Mouse (Mus musculus) hindbrain, embryonic 11.5 days (tissue): Measurements from ENCODE around the gene Lsm4. TPM values are rescaled to one million over a fixed set of nuclear protein-coding genes. Genes with fewer than 3 reads are reported as not detected.
A peak's percentile ranks its signal among the peaks of the same experiment; 100 is the strongest.

Source experiments
- ATAC-seq: fragments of 200-750 bp; cut with Nextera tagmentation; 2 replicates; pipeline ENCODE4 v1.8.0; 2017; ENCODE audit warnings: mild to moderate bottlenecking, moderate TSS enrichment, moderate library complexity; ENCODE audit not compliant: low FRiP score
- DNase-seq: peaks from one replicate; pipeline ENCODE4 v3.0.0-alpha.2; 2015; ENCODE audit warnings: low spot score
- H3K27ac ChIP-seq: fragments of 300-500 bp; sonication (generic); 2 replicates; pipeline ENCODE4 v1.5.1; 2014; ENCODE audit warnings: mild to moderate bottlenecking, low read depth, low read length
- H3K27me3 ChIP-seq: fragments of 300-500 bp; sonication (generic); 2 replicates; pipeline ENCODE4 v1.6.1; 2014; ENCODE audit warnings: mild to moderate bottlenecking, low read length, moderate library complexity, mixed read lengths; ENCODE audit not compliant: control insufficient read depth, insufficient read depth
- H3K36me3 ChIP-seq: fragments of 300-500 bp; sonication (generic); 2 replicates; pipeline ENCODE4 v1.6.1; 2014; ENCODE audit warnings: mild to moderate bottlenecking, low read length, moderate library complexity, mixed read lengths; ENCODE audit not compliant: control insufficient read depth, insufficient read depth
- H3K4me1 ChIP-seq: fragments of 300-500 bp; sonication (generic); replicated peaks from 2 replicates; pipeline ENCODE4 v1.6.1; 2014; ENCODE audit warnings: low read length, mixed read lengths; ENCODE audit not compliant: control insufficient read depth, insufficient read depth
- H3K4me2 ChIP-seq: fragments of 300-500 bp; sonication (generic); replicated peaks from 2 replicates; pipeline ENCODE4 v1.6.1; 2014; ENCODE audit warnings: mild to moderate bottlenecking, low read depth, low read length
- H3K4me3 ChIP-seq: fragments of 300-500 bp; sonication (generic); 2 replicates; pipeline ENCODE4 v1.5.1; 2014; ENCODE audit warnings: low read depth, low read length
- H3K9ac ChIP-seq: fragments of 300-500 bp; sonication (generic); 2 replicates; pipeline ENCODE4 v1.6.1; 2014; ENCODE audit warnings: low read depth, low read length
- H3K9me3 ChIP-seq: fragments of 300-500 bp; sonication (generic); 2 replicates; pipeline ENCODE4 v1.6.1; 2016; ENCODE audit warnings: low read length; ENCODE audit not compliant: control insufficient read depth
- WGBS: fragments of 180-500 bp; shearing (Covaris S2); extraction: QIAGEN DNeasy Blood & Tissue Kit; methylation state at CpG from one replicate; pipeline ENCODE4 v1.1.7; 2014; 5-methylcytosine and 5-hydroxymethylcytosine counted together
- polyA plus RNA-seq: library from polyadenylated mRNA; unstranded; fragments of >200 nt; fragmentation: Nextera tagmentation; extraction: Ambion mirVana; gene quantifications from 2 replicates; pipeline ENCODE4 v1.2.1, GENCODE M21; 2014

Lsm4 gene
- polyA plus RNA-seq, 1 experiment from 2014 or later = 282 TPM

DNA sequence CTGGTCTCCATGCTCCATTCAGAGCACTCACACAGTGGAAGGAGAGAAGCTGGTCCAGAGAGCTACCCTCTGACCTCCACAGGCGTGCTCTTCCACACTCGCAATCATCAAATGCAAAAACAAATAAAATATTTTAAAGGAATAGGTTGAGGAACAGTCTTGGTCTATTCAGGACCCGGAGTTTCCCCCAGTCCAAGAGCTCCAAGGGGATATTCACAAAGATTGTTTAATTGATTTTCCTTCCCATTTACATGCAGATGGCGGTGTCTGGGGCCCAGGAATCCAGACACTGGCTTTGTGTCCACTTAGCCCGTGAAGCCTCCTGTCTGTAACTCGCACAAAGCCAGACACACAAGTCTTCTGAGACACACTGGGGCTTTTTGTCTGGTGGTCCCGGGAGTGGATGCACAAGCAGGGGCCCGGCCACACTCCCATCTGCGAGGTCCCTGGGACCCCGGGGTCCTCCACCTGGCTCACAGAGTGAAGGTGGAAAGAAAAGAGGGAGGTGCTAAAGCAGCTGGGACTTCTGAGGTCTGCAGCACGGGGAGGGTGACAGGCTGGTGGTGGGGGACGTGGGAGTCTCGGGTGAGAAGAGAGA is 16.8 kb upstream of the Lsm4 start:
- H3K36me3 ChIP-seq = 0 out of 2 replicates have a peak, but pooled peaks cover 7% of the 10 kb centered on the region
- WGBS = 25% methylated on average over 13 of the region's 13 CpGs
- peak overlapping the region; percentile 98 for H3K27ac ChIP-seq
- H3K4me3 ChIP-seq = no peak overlapping the region
- H3K27me3 ChIP-seq = no peaks in the 10 kb centered on the region
- H3K9ac ChIP-seq = peak overlapping the region; percentile 84
- DNase-seq (peak; percentile 82), ATAC-seq (peak; percentile 60)
- H3K4me1 ChIP-seq = peaks cover 8% of the 10 kb centered on the region
- H3K4me2 ChIP-seq = peak overlapping the region; percentile 8
- H3K9me3 ChIP-seq = no peaks in the 10 kb centered on the region

DNA sequence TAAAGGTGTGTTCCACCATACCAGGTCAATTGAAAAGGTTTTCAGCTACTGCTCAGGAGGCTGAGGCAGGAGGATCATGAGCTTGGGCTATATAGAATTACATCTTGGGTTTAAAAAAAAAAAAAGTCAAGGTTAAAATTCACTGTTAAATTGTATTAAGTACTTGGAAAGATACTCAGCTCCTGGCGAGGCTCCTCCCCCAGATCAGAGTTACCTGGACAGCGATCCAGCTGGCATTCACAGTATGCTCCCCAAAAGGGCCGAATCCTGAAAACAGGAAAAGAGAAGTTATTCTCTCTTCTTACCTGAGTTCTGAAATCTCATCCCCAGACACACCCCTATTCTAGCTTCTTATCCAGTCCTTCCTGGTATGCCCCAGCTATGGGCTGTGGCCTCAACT is 15.8 kb upstream of the Lsm4 start:
- Histone ChIP-seq H3K4me2 (peak overlapping the region; percentile 56), H3K36me3 (0 out of 2 replicates have a peak, but pooled peaks cover 7% of the 10 kb centered on the region), H3K9ac (peak overlapping the region; percentile 84), H3K4me3 (peak overlapping the region; percentile 79; the same call in 1 of the 2 replicates), H3K4me1 (peaks cover 8% of the 10 kb centered on the region), H3K9me3 (no peaks in the 10 kb centered on the region), H3K27ac (peak overlapping the region; percentile 98), H3K27me3 (no peaks in the 10 kb centered on the region)
- WGBS = 98% methylated on average over 3 of the region's 3 CpGs
- ATAC-seq = no peak
- no peak for DNase-seq

DNA sequence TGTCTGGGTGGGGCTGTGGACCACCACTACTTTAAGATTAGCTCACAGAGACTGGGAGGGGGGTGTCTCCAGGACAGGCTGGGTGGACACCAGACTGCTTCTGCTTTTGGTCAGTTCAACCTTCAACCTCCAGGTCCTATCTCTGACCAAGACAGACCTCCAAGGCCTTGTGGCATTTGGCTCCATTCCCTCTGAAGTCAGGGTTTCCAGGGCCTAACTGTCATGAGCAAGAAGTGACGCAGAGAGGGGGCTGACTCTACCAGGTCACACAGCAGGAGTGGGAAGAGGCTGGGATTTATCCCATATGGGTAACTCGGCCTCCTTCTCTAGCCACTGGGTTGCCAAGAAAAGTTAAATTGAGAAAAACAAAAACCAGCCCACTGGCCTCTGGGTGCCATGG is 15.3 kb upstream of the Lsm4 start:
- WGBS = 71% methylated on average over 2 of the region's 2 CpGs
- H3K9ac ChIP-seq = peak overlapping the region; percentile 84
- H3K27ac ChIP-seq = peak overlapping the region; percentile 98
- peak overlapping the region; percentile 56 for H3K4me2 ChIP-seq
- H3K9me3 ChIP-seq = no peaks in the 10 kb centered on the region
- H3K36me3 ChIP-seq = 0 out of 2 replicates have a peak, but pooled peaks cover 7% of the 10 kb centered on the region
- peaks cover 8% of the 10 kb centered on the region for H3K4me1 ChIP-seq
- H3K4me3 ChIP-seq = peak overlapping the region; percentile 79
- DNase-seq (no peak), ATAC-seq (no peak)
- H3K27me3 ChIP-seq = no peaks in the 10 kb centered on the region

DNA sequence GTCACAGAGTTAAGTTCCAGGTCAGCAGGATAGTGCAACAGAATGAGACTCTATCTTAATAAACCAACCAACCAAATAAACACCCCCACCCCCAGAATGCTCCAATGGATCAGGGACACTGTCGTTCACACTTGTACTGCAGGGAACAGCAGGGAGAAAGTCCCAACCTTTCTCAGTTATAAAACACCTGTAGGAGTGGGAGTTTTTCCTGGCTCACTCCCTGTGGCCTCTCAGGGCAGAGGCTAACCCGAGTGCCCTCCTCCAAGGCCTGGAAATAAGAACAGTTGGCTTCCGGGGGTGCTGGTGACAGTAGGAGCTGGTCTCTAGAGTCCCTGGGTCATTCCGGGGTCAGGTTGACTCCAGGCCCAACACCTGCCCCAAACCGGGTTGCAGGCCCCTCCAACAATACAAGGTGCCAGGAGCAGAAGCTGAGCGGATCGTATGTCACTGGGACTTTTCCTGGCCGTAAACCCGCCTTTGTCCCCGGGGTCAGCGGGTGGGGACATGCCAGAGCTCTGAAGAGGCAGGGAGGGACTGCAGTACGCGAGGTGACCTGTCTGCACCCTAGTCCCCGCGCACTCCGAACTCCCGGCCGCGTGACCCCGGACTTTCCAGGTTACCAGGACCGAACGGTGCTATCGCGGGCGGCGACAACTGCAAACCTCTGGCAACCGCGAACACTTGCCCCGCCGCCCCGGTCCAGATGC is 14.0 kb upstream of the Lsm4 start:
- WGBS = under 1% methylated on average over 31 of the region's 31 CpGs

DNA sequence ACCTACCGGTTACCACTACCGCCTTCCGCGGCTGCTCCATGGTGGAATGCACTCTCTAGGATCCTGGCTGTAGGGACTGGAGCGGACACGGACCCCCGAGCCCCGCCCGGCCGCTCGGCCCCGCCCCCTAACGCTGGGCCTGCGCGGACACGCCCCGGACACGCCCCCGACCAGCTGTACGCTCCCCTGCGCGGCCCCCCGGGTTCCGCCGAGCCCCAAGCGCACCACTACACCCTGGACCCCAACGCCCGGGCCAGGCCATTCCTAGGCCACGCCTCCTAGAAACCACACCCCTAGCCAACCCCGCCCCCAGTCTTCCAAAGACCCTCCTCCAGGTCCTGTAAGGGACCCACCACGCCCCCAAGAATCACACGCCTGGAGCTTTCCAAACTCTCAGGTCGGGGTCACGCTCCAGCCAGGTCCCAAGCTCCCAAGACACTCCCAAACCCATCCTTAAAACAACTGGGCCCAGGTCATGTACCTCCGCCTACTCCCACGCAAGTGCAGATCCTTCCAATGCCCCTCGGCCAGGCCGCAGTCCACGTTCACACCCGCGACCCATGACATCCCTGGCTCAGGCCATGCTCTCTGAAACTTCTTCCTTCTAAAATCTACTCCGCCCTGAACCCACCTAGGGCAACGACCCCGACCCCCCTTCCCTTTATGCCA is 13.3 kb upstream of the Lsm4 start:
- H3K27ac ChIP-seq = peak overlapping the region; percentile 70
- peak overlapping the region; percentile 84 for H3K9ac ChIP-seq
- H3K36me3 ChIP-seq = 0 out of 2 replicates have a peak, but pooled peaks cover under 1% of the 10 kb centered on the region
- peaks cover 5% of the 10 kb centered on the region for H3K4me1 ChIP-seq
- no peaks in the 10 kb centered on the region for H3K27me3 ChIP-seq
- peak overlapping the region; percentile 79 for H3K4me3 ChIP-seq
- under 1% methylated on average over 33 of the region's 44 CpGs for WGBS
- H3K4me2 ChIP-seq = peak overlapping the region; percentile 56
- ATAC-seq (peak; percentile 89), DNase-seq (peak; percentile 96)
- no peaks in the 10 kb centered on the region for H3K9me3 ChIP-seq

More for the DNA sequence above, 14.0 kb upstream of the Lsm4 start:
- peaks cover 8% of the 10 kb centered on the region for H3K4me1 ChIP-seq
- peak overlapping the region; percentile 84 for H3K9ac ChIP-seq
- no peaks in the 10 kb centered on the region for H3K9me3 ChIP-seq
- peak overlapping the region; percentile 70 for H3K27ac ChIP-seq
- H3K4me2 ChIP-seq = peak overlapping the region; percentile 56
- H3K36me3 ChIP-seq = 0 out of 2 replicates have a peak, but pooled peaks cover 6% of the 10 kb centered on the region
- no peaks in the 10 kb centered on the region for H3K27me3 ChIP-seq
- peak overlapping the region; percentile 79 for H3K4me3 ChIP-seq
- no peak for DNase-seq
- no peak; the same call in 1 of the 2 replicates for ATAC-seq

DNA sequence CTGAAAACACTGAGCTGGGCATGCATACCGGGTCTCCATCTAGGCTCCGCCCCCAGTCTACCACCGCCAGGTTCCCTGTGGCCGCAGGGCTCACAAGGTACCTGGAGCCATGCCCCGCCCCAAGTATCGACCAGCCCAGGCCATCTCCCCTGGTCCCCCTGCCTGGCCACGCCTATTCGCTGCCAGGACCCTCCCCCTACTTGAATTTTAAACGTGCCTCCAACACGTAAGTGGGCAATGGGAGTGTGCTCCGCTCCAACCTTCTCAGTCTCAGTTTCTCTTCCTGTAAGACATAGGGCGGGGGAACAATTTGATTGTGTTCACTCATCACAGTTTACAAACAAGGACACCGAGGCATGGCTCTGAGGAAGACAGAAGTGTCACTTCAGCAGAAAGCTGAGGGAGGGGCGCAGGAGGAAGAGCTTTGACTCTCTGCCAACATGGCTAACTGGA is 12.7 kb upstream of the Lsm4 start, which contains the start of gene Pgpep1:
Pgpep1 (minus strand) TSS at position 116 of the 453 bp plus-strand sequence.
- WGBS = 8% methylated on average over 14 of the region's 14 CpGs
- peak within 1 kb of the TSS; percentile 70 for H3K27ac ChIP-seq
- ATAC-seq = peak; percentile 39
- peak within 1 kb of the TSS; percentile 84 for H3K9ac ChIP-seq
- DNase-seq = peak; percentile 58
- peak within 1 kb of the TSS; percentile 56 for H3K4me2 ChIP-seq
- H3K4me1 ChIP-seq = peaks cover 5% of the 10 kb centered on the region
- H3K27me3 ChIP-seq = no peaks in the 10 kb centered on the region
- H3K9me3 ChIP-seq = no peaks in the 10 kb centered on the region
- H3K4me3 ChIP-seq = peak within 1 kb of the TSS; percentile 79
- no peaks in the 10 kb centered on the region for H3K36me3 ChIP-seq

DNA sequence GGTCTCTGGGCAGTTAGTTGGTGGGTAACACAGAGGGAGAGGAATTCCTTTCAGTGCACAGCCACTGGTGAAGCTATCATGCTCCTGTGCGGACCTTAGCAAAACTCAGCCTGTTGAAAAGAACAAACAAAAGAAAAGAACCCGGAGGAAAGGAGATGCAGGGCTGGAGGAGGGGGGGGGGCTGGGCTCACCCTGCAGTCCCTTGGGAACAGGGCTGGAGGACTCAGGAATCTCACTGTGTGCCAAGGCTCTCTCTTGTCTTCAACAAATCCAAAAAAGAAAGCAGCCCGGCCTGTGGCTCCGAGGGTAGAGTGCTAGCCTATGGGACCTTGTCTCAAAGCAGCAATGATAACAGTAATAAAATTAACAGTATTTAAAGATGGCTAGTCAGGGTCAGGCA is 9.4 kb upstream of the Lsm4 start:
- DNase-seq = no peak
- Histone ChIP-seq H3K36me3 (no peaks in the 10 kb centered on the region), H3K27me3 (no peaks in the 10 kb centered on the region), H3K4me2 (no peak overlapping the region), H3K4me1 (no peaks in the 10 kb centered on the region; the same call in 1 of the 2 replicates), H3K4me3 (no peak overlapping the region), H3K9me3 (no peaks in the 10 kb centered on the region), H3K9ac (no peak overlapping the region), H3K27ac (no peak overlapping the region)
- ATAC-seq = no peak
- WGBS = 49% methylated on average over 4 of the region's 4 CpGs

DNA sequence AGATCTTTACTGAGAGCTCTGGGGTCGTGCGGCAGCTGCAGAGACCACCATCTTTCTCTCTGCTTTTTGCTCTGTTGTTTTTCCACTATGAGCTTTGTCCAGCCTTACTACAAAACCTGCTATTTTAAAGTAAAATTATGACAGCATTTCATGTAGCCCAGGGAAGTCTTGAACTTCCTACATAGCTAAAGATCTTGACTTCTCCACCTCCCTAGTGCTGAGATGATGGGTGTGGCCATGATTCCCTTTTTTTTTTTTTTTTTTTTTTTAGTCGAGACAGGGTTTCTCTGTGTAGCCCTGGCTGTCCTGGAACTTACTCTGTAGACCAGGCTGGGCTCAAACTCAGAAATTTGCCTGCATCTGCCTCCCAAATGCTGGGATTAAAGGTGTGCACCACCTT is 8.4 kb upstream of the Lsm4 start:
- DNase-seq (no peak), ATAC-seq (no peak)
- H3K36me3 ChIP-seq = no peaks in the 10 kb centered on the region
- WGBS = 66% methylated on average over 3 of the region's 3 CpGs
- H3K9me3 ChIP-seq = no peaks in the 10 kb centered on the region
- H3K27me3 ChIP-seq = no peaks in the 10 kb centered on the region
- no peak overlapping the region for H3K9ac ChIP-seq
- no peak overlapping the region for H3K27ac ChIP-seq
- no peaks in the 10 kb centered on the region for H3K4me1 ChIP-seq
- no peak overlapping the region for H3K4me2 ChIP-seq
- no peak overlapping the region for H3K4me3 ChIP-seq
